Mouse (Mus musculus) spleen, postnatal 14 days (tissue): ENCODE measurements around the gene Gpr37l1.
A peak's percentile ranks its signal among the peaks of the same experiment; 100 is the strongest.
"Not testable (repeated sequence)": the region's sequence is repeated elsewhere in the genome, so short reads cannot be mapped to it uniquely, and the experiment has no call there.

Source experiments
- DNase-seq, 2 experiments: peaks; one replicate each; pipeline ENCODE4 v3.0.0; 2021 to 2022; ENCODE audit warnings: low spot score in 2 of 2

The Gpr37l1 gene

GRCm38 (mm10) chr1:135124573-135125363 lies 42.7 kb downstream of the Gpr37l1 start:
- DNase-seq: no peak

DNA sequence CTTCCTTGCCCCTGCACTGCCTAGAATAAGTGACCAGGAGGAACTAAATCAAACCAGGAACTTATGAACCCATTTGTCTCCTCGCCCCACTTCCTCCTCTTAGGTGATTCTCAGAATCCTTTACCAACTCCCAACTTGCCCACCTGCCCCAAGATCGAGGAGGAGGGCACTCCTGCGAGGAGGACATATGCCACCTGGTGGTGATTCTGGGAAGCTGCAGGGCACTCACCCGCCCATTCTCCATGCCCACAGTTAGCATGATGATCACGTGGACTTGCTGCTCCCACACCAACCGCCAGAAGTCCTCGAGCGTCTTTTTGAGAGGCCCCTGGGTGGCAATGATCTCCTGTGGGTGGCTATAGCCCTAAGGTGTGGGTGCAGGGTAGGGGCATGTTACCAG lies 54.8 kb downstream of the Gpr37l1 start:
- peak in 1 of 2 experiments; percentile 40 for DNase-seq

DNA sequence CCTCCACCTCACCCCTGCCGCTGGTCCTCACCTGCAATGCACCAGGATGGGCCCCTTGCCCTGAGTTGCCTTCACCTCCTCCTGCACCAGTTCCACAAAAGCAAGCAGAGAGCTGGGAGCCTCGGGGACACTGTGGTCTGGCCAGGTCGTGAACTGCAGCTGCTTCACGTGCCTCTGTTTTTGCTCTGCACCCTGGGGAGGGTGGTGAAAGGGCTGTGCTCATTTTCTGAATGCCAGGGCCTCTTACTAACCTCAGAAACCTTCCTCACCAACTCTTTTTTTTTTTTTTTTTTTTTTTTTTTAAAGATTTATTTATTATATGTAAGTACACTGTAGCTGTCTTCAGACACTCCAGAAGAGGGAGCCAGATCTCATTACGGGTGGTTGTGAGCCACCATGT lies 56.2 kb downstream of the Gpr37l1 start:
- DNase-seq: not testable (repeated sequence)
